Mouse (Mus musculus) hindbrain, postnatal 0 days (tissue): ENCODE measurements around the gene Mms19. TPM values are rescaled to one million over a fixed set of nuclear protein-coding genes. Genes with fewer than 3 reads are reported as not detected.

ENCODE experiments used
- ATAC-seq: fragments of 200-750 bp; cut with Nextera tagmentation; 2 replicates; pipeline ENCODE4 v1.8.0; 2017; ENCODE audit warnings: mild to moderate bottlenecking, moderate TSS enrichment, moderate library complexity
- DNase-seq: peaks from one replicate; pipeline ENCODE4 v3.0.0-alpha.2; 2015; ENCODE audit warnings: low spot score
- H3K27ac ChIP-seq: fragments of 300-500 bp; sonication (generic); 2 replicates; pipeline ENCODE4 v1.5.1; 2014; ENCODE audit warnings: mild to moderate bottlenecking
- H3K27me3 ChIP-seq: fragments of 300-500 bp; sonication (generic); 2 replicates; pipeline ENCODE4 v1.6.1; 2014; ENCODE audit warnings: low read length, mixed read lengths; ENCODE audit not compliant: insufficient read depth
- H3K36me3 ChIP-seq: fragments of 300-500 bp; sonication (generic); 2 replicates; pipeline ENCODE4 v1.6.1; 2014; ENCODE audit warnings: low read length, mixed read lengths; ENCODE audit not compliant: insufficient read depth
- H3K4me1 ChIP-seq: fragments of 300-500 bp; sonication (generic); 2 replicates; pipeline ENCODE4 v1.6.1; 2014; ENCODE audit warnings: antibody characterized with exemption, low read length, mixed read lengths; ENCODE audit not compliant: insufficient read depth
- H3K4me2 ChIP-seq: fragments of 300-500 bp; sonication (generic); 2 replicates; pipeline ENCODE4 v1.6.1; 2014; ENCODE audit warnings: low read depth, mild to moderate bottlenecking, low read length, moderate library complexity, mixed read lengths
- H3K4me3 ChIP-seq: fragments of 300-500 bp; sonication (generic); 2 replicates; pipeline ENCODE4 v1.5.1; 2014; ENCODE audit warnings: low read length
- H3K9ac ChIP-seq: fragments of 300-500 bp; sonication (generic); replicated peaks from 2 replicates; pipeline ENCODE4 v1.6.1; 2014; ENCODE audit warnings: mild to moderate bottlenecking, low read length, moderate library complexity, mixed read lengths
- H3K9me3 ChIP-seq: fragments of 300-500 bp; sonication (generic); 2 replicates; pipeline ENCODE4 v1.6.1; 2016; ENCODE audit warnings: low read length, mixed read lengths
- CTCF ChIP-seq: IDR thresholded peaks from 2 replicates; pipeline ENCODE4 v1.5.1; 2016; ENCODE audit warnings: antibody characterized with exemption, control low read depth, low read depth
- WGBS: fragments of 180-500 bp; shearing (Covaris S2); extraction: QIAGEN DNeasy Blood & Tissue Kit; methylation state at CpG from one replicate; pipeline ENCODE4 v1.1.7; 2014; 5-methylcytosine and 5-hydroxymethylcytosine counted together
- polyA plus RNA-seq: library from polyadenylated mRNA; unstranded; fragments of >200 nt; fragmentation: Nextera tagmentation; extraction: Ambion mirVana; gene quantifications from 2 replicates; pipeline ENCODE4 v1.2.1, GENCODE M21; 2015
- total RNA-seq: library from RNA; depleted of rRNA; stranded (reverse); fragments of >200 nt; gene quantifications from 2 replicates; pipeline ENCODE4 v1.2.3, GENCODE M21; 2014

Gene Mms19
- total and polyA plus RNA-seq, 2 experiments from 2014 or later, result 28.8 to 54.8 TPM

DNA sequence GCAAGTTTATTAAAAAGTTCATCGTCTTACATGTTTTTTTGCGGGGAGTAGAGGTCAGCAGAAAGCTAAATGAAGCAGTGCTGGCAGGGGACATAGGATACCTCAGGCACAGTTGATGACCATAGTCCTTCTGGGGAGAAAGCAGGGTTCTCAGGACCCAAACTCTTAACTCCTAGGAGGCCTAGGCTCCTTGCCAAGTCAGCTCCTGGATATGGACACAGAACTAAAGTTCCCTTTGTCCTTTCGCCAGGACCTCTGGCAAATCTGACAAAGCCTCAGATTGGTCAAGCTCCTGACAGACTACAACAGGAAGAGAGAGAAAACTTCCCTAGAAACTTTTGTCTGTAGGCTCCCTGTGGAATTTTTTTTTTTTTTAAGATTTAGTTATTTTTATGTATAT lies 72.2 kb downstream of the Mms19 start:
- H3K4me1 ChIP-seq, result peaks cover 11% of the 10 kb centered on the region
- ATAC-seq, result no peak
- 81% methylated on average over 3 of the region's 3 CpGs for WGBS

DNA sequence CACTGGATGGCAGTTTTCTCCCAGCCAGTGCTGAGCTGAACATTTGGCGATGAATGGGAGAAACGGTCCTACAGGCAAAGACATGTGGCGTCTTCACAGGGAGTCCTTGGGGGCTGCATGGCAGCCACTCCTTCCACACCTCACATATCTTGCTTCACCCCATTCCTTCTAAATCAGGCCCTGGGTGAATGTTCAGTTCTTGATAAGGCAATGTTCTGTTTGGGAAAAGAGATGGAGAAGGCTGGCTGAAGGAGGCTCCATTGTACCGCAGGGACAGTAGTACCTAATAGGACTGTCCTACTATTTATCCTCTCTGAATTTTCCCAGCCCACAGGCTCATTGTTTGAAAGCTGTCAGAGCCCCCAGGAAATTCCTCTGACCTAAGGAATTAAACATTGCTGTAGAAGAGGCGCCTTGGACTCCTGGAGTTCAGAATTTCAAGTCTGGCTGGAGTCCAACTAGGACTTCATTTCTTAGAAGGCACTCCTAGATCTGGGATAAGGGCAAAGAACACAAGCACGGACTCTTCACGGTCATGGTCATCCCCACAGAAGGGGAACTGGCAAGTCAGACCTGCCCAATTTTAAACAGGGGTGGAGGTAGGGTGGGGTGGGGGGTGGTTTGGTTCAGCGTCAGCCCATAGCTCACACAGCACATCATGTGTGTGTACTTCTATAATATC lies 73.7 kb downstream of the Mms19 start:
- no peak overlapping the region for H3K27ac ChIP-seq
- H3K9ac ChIP-seq, result no peak overlapping the region
- no peaks in the 10 kb centered on the region for H3K36me3 ChIP-seq
- no peak overlapping the region for H3K4me2 ChIP-seq
- 32% methylated on average over 8 of the region's 8 CpGs for WGBS
- H3K4me1 ChIP-seq, result no peaks in the 10 kb centered on the region
- H3K9me3 ChIP-seq, result no peaks in the 10 kb centered on the region
- no peak overlapping the region for H3K4me3 ChIP-seq
- DNase-seq, result no peak
- H3K27me3 ChIP-seq, result no peaks in the 10 kb centered on the region
- TF ChIP-seq CTCF, result no peak
- no peak for ATAC-seq

More for the DNA sequence above, 72.2 kb downstream of the Mms19 start:
- H3K9me3 ChIP-seq, result no peaks in the 10 kb centered on the region
- H3K4me3 ChIP-seq, result no peak overlapping the region
- DNase-seq, result no peak
- no peak for TF ChIP-seq CTCF
- no peak overlapping the region for H3K27ac ChIP-seq
- no peaks in the 10 kb centered on the region for H3K27me3 ChIP-seq
- H3K9ac ChIP-seq, result no peak overlapping the region
- no peak overlapping the region for H3K4me2 ChIP-seq
- H3K36me3 ChIP-seq, result no peaks in the 10 kb centered on the region

DNA sequence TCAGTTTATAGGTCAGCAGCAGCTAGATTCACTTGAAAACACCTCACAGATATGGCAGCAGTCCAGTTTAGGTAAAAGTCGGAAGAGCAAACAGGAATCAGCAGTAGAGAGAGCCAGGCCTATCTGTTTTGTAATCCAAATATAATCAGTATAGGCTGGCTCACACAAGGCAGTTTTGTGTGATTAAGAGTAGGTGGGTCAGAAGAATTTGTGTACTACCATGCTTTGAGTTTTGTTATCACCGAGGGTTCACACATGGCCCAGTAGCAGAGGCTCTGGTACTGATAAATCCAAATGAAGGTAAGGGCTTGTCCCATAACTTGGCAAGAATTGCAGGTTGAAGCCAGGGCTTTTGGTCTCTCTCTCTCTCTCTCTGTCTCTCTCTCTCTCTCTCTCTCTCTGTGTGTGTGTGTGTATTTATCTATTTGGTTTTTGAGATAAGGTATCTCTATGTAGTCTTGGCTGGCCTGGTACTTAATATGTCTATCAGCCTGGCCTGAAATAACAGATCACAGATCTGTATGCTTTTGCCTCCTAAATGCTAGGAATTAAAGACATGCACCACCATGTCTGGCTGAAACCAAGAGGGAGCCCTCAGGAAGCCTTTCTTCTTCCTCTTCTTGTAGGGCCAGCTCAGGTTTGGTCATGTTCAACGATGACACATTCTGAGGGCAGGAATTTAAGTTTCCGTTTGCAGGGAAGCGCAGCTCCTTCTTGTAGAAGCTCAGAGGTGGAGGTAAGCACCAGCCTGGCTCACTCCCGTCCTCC lies 74.5 kb downstream of the Mms19 start:
- ATAC-seq, result no peak
- WGBS, result 58% methylated on average over 6 of the region's 6 CpGs
- TF ChIP-seq CTCF, result no peak
- no peak for DNase-seq
- no peak overlapping the region for H3K4me3 ChIP-seq
- no peaks in the 10 kb centered on the region for H3K27me3 ChIP-seq
- H3K36me3 ChIP-seq, result no peaks in the 10 kb centered on the region
- no peak overlapping the region for H3K4me2 ChIP-seq
- H3K4me1 ChIP-seq, result no peaks in the 10 kb centered on the region
- no peak overlapping the region for H3K9ac ChIP-seq
- no peak overlapping the region for H3K27ac ChIP-seq
- no peaks in the 10 kb centered on the region for H3K9me3 ChIP-seq

DNA sequence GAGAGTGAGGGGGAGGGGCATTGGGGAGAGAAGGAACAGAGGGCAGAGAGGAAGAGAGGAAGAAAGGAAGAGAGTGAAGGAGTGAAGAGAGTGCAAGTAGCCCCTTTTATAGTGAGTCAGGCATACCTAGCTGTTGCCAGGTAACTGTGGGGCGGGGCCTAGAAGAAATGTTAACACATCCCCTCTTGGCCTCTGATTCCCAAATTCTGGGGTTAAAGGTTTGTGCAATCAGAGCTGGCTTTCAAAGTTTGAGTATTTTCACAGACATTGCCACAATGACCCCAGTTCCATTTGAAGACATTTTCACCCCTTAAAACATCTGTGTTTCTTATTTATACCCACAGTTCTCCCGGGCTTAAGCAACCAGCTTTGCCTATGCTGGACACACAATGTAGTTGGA lies 75.7 kb downstream of the Mms19 start:
- Histone ChIP-seq H3K9ac (no peak overlapping the region), H3K27ac (no peak overlapping the region), H3K4me3 (no peak overlapping the region), H3K9me3 (no peaks in the 10 kb centered on the region), H3K36me3 (no peaks in the 10 kb centered on the region), H3K4me2 (no peak overlapping the region), H3K27me3 (no peaks in the 10 kb centered on the region), H3K4me1 (no peaks in the 10 kb centered on the region)
- no peak for TF ChIP-seq CTCF
- DNase-seq (no peak), ATAC-seq (no peak)
- WGBS, result 92% methylated on average over 2 of the region's 2 CpGs

DNA sequence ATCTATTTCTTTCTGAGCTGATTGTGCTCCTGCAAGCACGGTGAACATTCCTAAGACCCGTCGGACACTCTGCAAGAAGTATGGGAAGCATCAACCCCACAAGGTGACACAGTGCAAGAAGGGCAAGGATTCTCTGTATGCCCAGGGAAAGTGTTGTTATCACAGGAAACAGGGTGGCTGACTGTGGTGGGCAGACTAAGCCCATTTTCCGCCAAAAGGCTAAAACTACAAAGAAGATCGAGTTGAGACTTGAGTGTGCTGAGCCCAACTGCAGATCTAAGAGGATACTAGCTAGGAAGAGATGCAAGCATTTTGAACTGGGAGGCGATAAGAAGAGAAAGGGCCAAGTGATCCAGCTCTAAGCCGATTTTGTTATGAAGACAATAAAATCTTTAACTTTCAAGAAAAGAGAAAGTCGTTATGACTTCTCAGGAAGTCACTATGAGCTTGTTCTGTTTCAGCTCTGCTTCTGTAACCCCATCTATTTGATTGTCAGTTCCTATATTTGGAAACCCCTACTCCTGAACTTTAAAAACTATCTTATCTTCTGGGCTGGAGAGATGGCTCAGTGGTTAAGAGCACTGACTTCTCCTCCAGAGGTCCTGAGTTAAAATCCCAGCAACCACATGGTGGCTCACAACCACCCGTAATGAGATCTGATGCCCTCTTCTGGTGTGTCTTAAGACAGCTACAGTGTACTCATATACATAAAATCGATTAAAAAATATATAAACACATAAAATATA lies 77.9 kb downstream of the Mms19 start:
- no peaks in the 10 kb centered on the region for H3K4me1 ChIP-seq
- H3K4me3 ChIP-seq, result no peak overlapping the region
- H3K27ac ChIP-seq, result no peak overlapping the region
- H3K4me2 ChIP-seq, result no peak overlapping the region
- ATAC-seq, result no peak
- H3K27me3 ChIP-seq, result no peaks in the 10 kb centered on the region
- H3K9ac ChIP-seq, result no peak overlapping the region
- no peaks in the 10 kb centered on the region for H3K36me3 ChIP-seq
- no peaks in the 10 kb centered on the region for H3K9me3 ChIP-seq
- WGBS, result 90% methylated on average over 10 of the region's 10 CpGs
- no peak for TF ChIP-seq CTCF
- no peak for DNase-seq

DNA sequence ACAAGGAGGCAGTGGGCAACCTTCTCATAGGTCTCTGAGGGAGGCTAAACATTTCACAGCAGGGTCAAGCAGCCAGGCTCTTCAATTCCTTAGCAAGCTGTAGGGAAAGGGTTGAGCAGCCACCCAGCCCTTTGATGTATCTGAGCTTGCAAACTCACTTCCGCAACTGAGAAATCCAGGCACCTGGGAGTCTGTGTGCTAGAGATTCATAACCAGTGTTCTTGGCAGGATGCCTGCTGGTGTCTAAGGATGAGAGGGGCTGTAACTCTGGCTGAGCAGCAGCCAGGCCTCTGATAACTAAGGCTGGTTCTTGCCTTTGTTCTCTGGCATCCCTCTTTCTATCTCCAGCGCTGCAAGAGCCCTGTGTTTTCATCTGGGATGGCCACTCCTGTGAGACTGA lies 79.3 kb downstream of the Mms19 start:
- ATAC-seq, result no peak
- 57% methylated on average over 2 of the region's 2 CpGs for WGBS
- Histone ChIP-seq H3K9ac (no peak overlapping the region), H3K27ac (no peak overlapping the region), H3K27me3 (no peaks in the 10 kb centered on the region), H3K4me2 (no peak overlapping the region), H3K4me3 (no peak overlapping the region), H3K9me3 (no peaks in the 10 kb centered on the region), H3K4me1 (no peaks in the 10 kb centered on the region), H3K36me3 (no peaks in the 10 kb centered on the region)
- DNase-seq, result no peak
- no peak for TF ChIP-seq CTCF
